Mouse (Mus musculus) C2C12 (cell line): ENCODE measurements at regions not wholly inside any gene's neighbourhood (a gene's known extent, or its start where the extent isn't known, plus 50 kb on each side); places are given as distances from the start of the nearest gene placed in this dataset.

Source experiments
- H3K27me3 ChIP-seq: one replicate; pipeline ENCODE4 v1.6.1; 2011; ENCODE audit not compliant: control insufficient read depth, insufficient read depth, insufficient read length
- H3K36me3 ChIP-seq: one replicate; pipeline ENCODE4 v1.6.1; 2011; ENCODE audit not compliant: control insufficient read depth, insufficient read depth
- H3K4me3 ChIP-seq: one replicate; pipeline ENCODE4 v1.5.1; 2011; ENCODE audit warnings: mild to moderate bottlenecking, control low read depth; ENCODE audit not compliant: poor library complexity, insufficient read depth, severe bottlenecking
- H3K79me2 ChIP-seq: one replicate; pipeline ENCODE4 v1.6.1; 2011; ENCODE audit not compliant: control insufficient read depth, insufficient read depth
- H3K79me3 ChIP-seq: one replicate; pipeline ENCODE4 v1.6.1; 2011; ENCODE audit warnings: low read depth, control low read depth
- H3ac ChIP-seq: one replicate; pipeline ENCODE3; 2011; ENCODE audit warnings: low read depth; ENCODE audit not compliant: control insufficient read depth, insufficient read length
- CEBPB ChIP-seq: IDR thresholded peaks from one replicate; pipeline ENCODE4 v1.6.1; 2011; ENCODE audit warnings: low read depth, mild to moderate bottlenecking, control low read depth, moderate library complexity
- CTCF ChIP-seq: IDR thresholded peaks from one replicate; pipeline ENCODE4 v1.5.1; 2011; ENCODE audit not compliant: control insufficient read depth, insufficient read depth, insufficient read length
- FOSL1 ChIP-seq: IDR thresholded peaks from one replicate; pipeline ENCODE4 v1.8.0; 2011; ENCODE audit warnings: mild to moderate bottlenecking, low read length; ENCODE audit not compliant: poor library complexity, insufficient read depth, severe bottlenecking
- MAX ChIP-seq: IDR thresholded peaks from one replicate; pipeline ENCODE4 v1.6.1; 2011; ENCODE audit warnings: mild to moderate bottlenecking, control low read depth
- MYOD1 ChIP-seq: IDR thresholded peaks from one replicate; pipeline ENCODE4 v1.6.1; 2011; ENCODE audit warnings: low read depth; ENCODE audit not compliant: control insufficient read depth, insufficient read length
- MYOG ChIP-seq: IDR thresholded peaks from one replicate; pipeline ENCODE4 v1.6.1; 2011; ENCODE audit not compliant: control insufficient read depth, insufficient read length; ENCODE audit errors: extremely low read depth
- USF1 ChIP-seq: IDR thresholded peaks from one replicate; pipeline ENCODE4 v1.6.1; 2011; ENCODE audit warnings: low read depth, mild to moderate bottlenecking, control low read depth, moderate library complexity

GRCm38 (mm10) chr13:107398621-107399363, 376.9 kb upstream of the Kif2a start:
- Histone ChIP-seq H3K79me3 (no peaks in the 10 kb centered on the region), H3K4me3 (no peak overlapping the region), H3ac (no peak overlapping the region), H3K27me3 (no peaks in the 10 kb centered on the region), H3K79me2 (no peaks in the 10 kb centered on the region), H3K36me3 (no peaks in the 10 kb centered on the region)
- TF ChIP-seq MYOG (no peak), FOSL1 (no peak), MAX (no peak), USF1 (no peak), CTCF (no peak), CEBPB (no peak), MYOD1 (no peak)

GRCm38 (mm10) chr13:107396036-107396435, 374.1 kb upstream of the Kif2a start:
- Histone ChIP-seq H3K36me3 (no peaks in the 10 kb centered on the region), H3K79me2 (no peaks in the 10 kb centered on the region), H3K4me3 (no peak overlapping the region), H3ac (no peak overlapping the region), H3K27me3 (no peaks in the 10 kb centered on the region), H3K79me3 (no peaks in the 10 kb centered on the region)
- TF ChIP-seq FOSL1, result no peak
- TF ChIP-seq MYOG, result no peak
- TF ChIP-seq USF1, result no peak
- TF ChIP-seq MAX, result no peak
- no peak for TF ChIP-seq CTCF
- TF ChIP-seq CEBPB, result no peak

GRCm38 (mm10) chr13:107394451-107394850, 372.5 kb upstream of the Kif2a start:
- Histone ChIP-seq H3K79me2 (no peaks in the 10 kb centered on the region), H3K27me3 (no peaks in the 10 kb centered on the region)

GRCm38 (mm10) chr13:107389535-107390150, 367.7 kb upstream of the Kif2a start:
- Histone ChIP-seq H3K79me3 (no peaks in the 10 kb centered on the region), H3K79me2 (no peaks in the 10 kb centered on the region), H3K27me3 (no peaks in the 10 kb centered on the region), H3ac (no peak overlapping the region), H3K36me3 (no peaks in the 10 kb centered on the region), H3K4me3 (no peak overlapping the region)
- no peak for TF ChIP-seq MYOG
- no peak for TF ChIP-seq MYOD1
- no peak for TF ChIP-seq CEBPB
- TF ChIP-seq USF1, result no peak
- no peak for TF ChIP-seq CTCF
- TF ChIP-seq MAX, result no peak
- TF ChIP-seq FOSL1, result no peak

More at GRCm38 (mm10) chr13:107394451-107394850, 372.5 kb upstream of the Kif2a start:
- H3K4me3 ChIP-seq, result no peak overlapping the region
- no peaks in the 10 kb centered on the region for H3K79me3 ChIP-seq
- TF ChIP-seq MAX (no peak), MYOD1 (no peak), USF1 (no peak), MYOG (no peak), FOSL1 (no peak), CEBPB (no peak), CTCF (no peak)
- H3K36me3 ChIP-seq, result no peaks in the 10 kb centered on the region
- H3ac ChIP-seq, result no peak overlapping the region

GRCm38 (mm10) chr13:107389074-107389473, 367.1 kb upstream of the Kif2a start:
- H3K36me3 ChIP-seq, result no peaks in the 10 kb centered on the region
- no peaks in the 10 kb centered on the region for H3K79me2 ChIP-seq
- no peaks in the 10 kb centered on the region for H3K27me3 ChIP-seq
- no peaks in the 10 kb centered on the region for H3K79me3 ChIP-seq
- no peak for TF ChIP-seq MAX
- TF ChIP-seq CTCF, result no peak
- TF ChIP-seq FOSL1, result no peak
- no peak for TF ChIP-seq CEBPB
- TF ChIP-seq MYOD1, result no peak
- no peak for TF ChIP-seq USF1
- TF ChIP-seq MYOG, result no peak
- H3ac ChIP-seq, result no peak overlapping the region
- no peak overlapping the region for H3K4me3 ChIP-seq
